Mouse (Mus musculus) R1 (cell line): Measurements from ENCODE around the gene Paip2b.
"Not testable (repeated sequence)": the region's sequence is repeated elsewhere in the genome, so short reads cannot be mapped to it uniquely, and the experiment has no call there.

ENCODE experiments used
- DNase-seq: peaks from one replicate; pipeline ENCODE4 v3.0.0-alpha.2; 2018; ENCODE audit warnings: low read depth, low spot score

Paip2b gene

DNA sequence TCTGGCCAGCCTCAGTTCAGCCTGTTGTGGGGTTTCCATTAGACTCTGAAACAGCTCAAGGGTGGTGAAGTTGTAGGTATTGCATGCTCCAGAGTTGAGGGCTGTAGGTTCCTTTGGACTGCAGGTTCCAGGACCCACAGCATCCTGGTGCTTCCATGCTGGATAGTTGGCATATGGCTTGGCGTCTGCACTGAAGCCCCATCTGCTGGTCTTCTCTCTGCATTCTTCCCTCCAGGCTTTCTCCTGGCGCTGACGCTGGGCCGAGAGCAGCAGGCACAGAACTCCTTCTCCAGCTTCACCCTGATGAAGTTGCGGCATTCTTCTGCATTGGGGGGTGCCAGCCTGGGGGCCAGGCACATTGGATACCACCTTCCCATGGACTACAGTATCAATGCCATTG lies 29.5 kb downstream of the Paip2b start:
- no peak for DNase-seq

DNA sequence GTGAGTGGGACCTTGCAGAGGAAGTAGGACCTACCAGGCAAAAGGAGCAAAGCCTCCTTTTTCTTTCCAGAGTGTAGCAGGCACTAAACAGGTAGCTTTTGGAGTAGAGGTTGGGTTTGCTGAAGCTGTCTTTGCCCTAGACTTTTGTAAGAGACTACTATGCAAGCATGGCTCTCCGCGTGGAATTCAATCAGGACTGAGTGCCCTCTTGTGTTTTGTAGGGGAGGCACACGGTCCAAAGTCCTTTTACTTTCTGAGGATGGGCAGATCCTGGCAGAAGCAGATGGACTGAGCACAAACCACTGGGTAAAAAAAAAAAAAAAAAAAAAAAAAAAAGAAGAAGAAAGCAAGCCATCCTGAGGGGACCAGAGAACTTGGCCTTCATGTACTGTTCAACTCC lies 34.9 kb downstream of the Paip2b start:
- DNase-seq = no peak

DNA sequence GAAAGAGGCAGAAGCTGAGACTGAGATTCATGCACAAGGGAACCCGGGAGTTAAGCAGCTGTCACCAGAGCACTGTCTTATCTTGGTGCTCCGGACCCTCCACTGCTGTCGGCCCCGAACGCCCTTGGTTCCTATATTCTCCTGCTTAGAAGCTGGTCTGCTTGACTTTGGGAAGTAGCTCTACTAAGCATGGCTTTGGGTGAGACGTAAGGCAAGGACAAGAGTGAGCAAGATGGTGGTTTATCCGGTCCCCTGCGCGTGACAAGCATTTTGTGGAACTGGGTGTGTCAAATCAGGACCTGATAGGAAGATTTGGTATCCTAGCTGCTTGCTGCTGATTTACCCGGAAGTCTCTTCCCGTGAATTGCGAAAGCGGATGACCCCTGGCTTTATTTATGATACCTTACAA lies 36.0 kb downstream of the Paip2b start:
- peak; percentile 74 for DNase-seq

DNA sequence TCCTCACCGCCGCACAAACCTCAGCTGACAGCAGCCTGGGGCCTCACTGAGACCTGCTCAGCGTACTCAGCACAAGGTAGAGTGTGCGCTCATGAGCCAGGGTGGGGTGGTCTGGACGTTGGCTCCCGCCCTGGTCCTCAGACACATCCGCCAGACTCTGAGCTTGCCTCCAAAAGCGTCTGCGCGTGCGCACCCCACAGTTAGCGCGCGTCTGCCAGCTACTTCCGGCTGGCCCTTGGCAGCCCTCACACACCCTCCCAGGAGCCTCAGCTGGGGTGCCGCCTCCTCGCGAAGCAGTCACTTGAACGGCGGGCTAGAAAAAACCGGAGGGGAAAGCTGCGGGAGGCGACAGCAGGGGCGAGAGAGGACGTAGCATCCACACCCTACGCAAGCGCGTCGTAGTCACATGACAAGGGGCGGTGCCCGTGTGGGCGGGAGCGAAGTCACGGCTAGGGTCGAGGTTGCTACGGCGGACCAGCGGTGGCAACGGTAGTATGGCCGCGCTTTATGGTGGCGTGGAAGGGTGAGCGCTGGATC lies 36.7 kb downstream of the Paip2b start, which contains the start of gene Nagk:
TSS of gene Nagk (plus strand) at position 223 of the 537 bp plus-strand sequence.
- DNase-seq = peak; percentile 96

DNA sequence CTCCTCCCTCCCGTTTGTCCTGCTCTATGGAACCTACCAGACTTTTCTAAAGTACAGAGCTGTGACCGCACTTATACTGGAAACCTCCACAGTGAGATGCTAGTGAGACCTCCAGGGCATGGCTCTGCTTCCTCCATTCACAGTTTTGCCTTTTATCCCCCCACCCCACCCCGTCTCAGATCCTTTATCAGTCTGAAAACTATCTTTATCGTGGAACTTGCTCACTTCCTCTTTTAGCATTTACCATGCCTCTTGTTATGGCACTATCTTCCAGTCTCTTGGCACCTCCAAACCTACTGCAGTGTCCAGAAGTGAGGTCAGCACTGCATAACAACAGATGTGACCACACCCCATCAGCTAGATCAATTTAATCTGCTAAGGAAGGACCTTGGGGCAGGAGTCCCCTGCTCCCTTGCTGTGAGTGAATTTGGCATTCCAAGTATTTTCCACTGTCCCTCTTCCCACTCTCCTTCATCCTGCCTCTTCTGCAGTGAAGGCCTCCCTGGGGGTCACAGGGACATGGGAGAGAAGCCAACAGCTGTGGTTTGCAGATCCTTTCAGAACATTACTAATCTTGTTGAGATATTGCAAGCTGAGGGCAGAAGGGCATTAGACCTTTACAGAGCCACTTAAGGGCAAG lies 40.2 kb downstream of the Paip2b start:
- DNase-seq = peak; percentile 24

DNA sequence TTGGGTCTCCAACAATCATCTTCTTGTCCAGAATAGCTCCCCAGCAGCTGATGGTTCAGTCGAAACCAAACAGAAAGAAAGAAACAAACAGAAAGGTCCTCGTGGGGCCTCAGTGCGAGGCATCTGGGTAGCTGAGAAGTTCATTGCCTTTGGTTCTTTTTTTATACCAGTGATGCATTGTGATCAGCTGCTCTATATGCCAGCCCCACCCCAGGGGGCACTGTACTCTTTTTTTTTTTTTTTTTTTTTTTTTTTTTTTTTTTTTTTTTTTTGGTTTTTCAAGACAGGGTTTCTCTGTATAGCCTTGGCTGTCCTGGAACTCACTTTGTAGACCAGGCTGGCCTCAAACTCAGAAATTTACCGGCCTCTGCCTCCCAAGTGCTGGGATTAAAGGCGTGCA lies 41.0 kb downstream of the Paip2b start:
- DNase-seq = not testable (repeated sequence)

DNA sequence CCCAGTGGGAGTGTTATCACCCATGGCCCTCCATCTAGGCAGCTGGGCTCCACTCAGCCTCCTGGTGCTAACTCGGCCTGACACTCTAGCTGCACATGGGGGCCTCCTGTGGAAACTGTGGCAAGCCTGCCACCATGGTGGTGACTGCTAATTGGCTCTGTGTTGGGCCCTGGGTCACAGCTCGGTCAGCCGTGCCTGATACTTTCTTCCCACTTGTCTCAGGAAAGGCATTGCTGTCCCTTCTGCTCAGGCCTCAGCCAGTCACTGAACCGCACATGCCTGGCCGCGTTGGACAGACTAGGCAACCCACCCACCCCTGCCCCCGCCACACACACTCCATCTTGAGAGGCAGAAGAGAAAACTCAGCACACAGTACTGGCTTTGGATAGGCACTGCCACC lies 43.0 kb downstream of the Paip2b start:
- DNase-seq = no peak

DNA sequence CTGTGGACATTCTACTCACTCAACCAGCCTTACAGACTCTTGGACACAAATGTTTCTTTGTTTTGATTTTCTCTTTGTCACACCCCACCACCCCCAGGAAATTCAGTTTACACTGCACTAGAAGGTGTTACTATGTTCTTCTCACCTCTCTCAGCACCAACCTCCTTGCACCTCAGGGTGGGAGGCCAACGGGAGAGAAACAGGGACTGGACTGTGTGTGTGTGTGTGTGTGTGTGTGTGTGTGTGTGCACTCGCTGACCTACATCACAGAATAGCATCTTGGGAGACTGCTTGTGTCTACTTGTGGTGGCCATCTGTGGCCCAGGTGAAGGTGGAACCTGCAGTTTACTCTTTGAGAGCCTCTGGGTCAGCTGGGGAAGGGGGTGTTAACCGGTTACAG lies 45.1 kb downstream of the Paip2b start:
- DNase-seq = no peak

DNA sequence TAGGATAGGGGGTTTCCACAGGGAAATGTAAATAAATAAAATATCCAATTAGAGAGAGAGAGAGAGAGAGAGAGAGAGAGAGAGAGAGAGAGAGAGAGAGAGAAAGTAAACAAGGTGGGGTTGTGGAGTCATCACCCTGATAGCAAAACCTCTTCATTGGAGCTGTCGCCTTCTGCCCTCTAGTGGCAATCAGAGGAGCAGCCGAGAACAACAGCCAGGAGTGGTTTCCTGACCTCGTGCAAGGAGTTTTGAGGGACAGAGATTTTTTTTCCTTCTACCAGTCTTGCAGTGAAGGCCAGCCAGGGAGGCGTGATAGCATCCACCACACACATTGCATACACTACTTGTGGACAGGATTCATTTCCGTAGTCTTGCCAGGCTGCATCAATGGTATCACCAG lies 52.5 kb downstream of the Paip2b start:
- peak; percentile 69 for DNase-seq

DNA sequence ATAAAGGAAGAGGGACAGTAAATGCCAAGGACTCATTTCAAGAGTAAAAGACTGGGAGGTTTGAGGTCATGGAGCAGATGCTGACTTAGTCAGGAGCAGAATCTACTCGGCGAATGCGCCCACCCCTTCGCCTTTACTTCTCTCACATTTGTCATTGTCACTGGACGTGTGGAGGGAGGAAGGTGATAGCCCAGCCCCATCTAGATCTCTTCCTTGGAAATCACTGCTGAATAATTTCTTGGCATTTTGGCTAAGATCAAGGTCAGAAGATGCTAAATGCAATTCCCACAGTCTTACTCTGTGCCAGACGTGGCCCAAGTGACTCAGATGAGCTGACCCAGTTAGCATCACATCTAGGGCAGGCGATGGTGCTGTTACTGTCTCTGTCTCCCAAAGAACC lies 53.2 kb downstream of the Paip2b start:
- no peak for DNase-seq

DNA sequence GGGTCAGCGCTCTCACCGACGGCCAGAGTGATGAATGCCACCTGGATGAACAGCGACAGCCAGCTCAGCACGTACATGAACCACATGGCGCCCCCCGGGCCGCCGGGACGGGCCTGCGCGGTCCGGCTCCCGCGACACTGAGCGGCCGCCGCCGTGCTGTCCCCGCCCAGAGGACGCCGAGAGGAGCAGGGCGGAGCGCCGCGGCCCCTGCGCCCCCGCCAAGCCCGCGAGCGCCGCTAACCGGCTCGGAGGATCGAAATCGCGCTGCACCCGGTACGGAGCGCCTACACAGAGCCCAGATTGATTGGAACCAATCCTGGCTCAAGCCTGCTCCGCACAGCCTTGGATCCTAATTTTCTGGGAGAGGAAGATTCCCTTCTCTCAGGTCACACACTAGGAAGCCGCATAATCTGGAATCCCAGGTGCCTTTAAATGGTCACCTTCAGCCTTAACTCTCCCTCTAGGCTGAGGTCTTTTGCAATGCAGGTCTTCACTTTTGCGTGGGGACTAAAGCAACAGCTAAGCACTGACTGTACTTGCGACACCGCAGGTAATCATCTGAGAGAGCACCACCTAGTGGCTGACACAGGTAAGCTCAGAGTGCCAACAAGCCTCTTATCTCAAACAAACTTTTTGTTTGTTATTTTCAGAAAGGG lies 55.8 kb downstream of the Paip2b start, which contains the start of gene Tex261:
TSS of gene Tex261 (minus strand) at position 176 of the 656 bp plus-strand sequence.
- DNase-seq = peak; percentile 95

DNA sequence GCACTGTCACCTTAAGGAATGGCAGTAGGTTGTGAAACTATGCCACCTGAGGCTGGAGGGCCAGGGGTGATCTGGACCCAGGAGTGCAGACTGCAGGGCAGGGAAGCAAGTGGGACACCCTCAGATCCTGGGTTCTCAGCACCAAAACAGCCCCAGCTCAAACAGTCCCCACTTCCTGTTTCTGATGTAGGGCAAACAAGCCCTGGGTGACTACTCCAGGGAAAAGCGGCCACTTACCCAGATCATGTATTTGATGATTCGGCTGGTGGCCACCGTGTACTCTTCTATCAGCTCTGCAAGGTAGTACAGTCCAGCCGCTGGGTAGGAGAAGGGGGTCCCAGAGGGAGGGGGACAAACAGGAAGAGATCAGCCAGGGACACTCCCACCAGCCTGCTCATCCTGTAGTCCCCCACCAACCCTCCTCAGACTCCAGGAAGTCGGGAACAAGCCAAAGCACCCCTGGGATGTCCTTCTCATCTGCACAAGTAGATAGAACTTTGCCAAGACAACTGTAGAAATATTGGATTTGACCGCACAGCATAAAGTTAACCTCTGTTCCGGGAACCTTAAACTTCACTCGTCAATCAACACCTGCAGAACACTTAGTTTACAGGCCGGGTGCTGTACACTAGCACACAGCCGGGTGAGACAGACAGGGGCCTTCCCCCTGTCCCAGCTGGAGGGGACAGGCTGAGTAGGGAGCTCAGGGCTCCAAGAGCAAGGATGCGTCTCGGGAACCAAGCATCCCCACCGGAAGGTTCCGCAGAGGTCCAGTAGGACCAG lies 56.6 kb downstream of the Paip2b start:
- DNase-seq = peak; percentile 51

DNA sequence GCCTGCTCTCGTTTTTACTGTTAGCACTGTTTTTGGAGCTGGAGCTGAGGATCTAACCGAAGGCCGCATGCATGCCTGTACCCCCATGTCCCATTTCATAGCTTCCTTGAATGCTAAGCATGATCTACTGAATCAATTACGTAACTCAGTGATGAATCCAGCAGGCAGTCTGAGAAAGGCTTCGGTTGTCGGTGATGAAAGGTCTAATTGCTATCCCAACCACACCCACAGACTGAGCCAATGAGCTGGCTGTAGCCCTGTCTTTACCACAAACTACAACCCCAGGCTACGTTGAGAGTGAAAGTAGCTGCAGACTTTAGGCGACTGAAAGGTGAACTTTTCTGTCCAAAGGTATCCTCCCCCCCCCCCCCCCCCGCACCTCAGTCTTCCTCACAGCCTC lies 57.4 kb downstream of the Paip2b start:
- no peak for DNase-seq

DNA sequence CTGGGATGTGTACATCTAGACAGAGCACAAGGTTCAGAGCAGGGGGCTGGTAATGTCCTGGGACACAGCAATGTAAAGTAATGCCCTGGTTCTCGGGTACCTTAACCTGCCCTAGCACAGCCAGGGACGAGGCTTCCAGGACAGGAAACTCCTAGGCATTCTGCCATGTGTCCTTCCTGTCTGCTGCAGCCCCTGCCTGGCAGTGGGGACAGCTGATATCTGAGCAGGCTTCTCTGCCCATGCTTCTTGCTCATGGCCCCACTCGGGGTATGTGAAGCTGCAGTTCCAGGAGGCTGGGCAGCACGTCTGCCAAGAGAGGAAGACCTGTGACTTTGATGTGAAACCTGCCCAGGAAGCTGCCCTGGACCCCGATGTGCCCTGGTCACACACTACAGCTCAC lies 63.1 kb downstream of the Paip2b start:
- DNase-seq = no peak

DNA sequence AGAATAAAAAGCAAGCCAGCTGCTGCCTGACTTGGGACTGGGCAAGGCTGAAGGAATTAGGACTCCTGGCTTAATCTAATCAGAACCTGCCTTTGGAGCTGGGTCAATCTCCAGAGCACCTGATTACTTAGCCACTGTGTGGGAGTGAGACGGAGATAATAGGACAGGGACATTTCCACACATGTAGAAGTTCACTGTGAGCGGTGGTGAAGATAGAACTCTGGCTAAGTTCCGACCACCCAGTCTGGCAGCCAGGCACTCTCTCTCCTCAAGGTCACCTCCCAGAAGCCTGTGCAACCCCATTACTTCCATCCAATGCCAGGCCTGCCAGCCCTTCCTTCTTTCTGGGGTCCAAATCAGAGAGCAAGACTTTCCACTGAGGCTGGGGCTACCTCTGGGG lies 64.6 kb downstream of the Paip2b start:
- DNase-seq = no peak

DNA sequence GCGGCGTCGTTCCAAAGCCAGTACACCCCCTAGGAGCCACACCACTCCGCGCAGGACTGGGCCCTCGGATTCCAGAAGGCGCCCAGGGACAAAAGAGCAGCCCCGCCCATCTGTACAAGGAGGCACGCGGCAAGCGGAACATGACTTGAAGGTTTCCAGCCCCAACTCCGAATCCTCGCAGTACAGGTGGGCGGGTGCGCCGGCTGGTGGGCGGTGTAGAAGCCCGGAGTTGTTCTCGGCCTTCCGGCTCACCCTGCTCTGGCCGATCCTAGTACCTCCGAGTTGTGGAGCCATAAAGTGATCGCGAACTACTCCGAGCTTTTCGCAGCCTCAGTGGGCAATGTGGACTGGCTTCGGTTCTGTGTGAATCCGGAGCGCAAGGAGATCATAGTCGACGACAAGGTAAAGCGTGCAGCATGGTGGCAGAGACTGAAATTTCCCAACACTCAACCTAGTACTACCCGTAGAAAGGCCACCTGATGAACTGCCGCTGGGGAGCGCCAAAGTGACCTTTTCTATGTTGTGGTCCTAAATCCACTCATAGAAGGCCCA lies 68.6 kb downstream of the Paip2b start:
- DNase-seq = peak; percentile 88

DNA sequence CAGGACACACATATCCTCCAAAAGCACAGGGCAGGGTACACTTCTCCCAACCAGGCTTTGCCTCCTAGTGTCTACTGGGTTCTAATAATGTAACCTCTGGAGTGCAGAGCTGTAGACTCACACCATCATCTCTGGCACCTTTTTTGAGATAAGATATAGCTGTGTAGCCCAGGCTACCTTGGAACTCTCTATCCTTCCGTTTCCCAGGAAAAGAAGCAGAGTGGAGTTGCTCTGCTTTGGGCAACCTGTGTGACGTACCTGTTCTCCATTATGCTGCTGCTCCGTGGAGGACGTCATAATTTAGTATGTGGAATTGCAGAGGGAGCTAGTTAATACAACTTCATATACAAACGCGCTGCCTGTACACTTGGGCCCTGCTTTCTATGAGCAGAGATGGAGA lies 69.2 kb downstream of the Paip2b start, which contains the start of gene Ankrd53:
TSS of gene Ankrd53 (plus strand) at position 301 of the 400 bp plus-strand sequence.
- no peak for DNase-seq

DNA sequence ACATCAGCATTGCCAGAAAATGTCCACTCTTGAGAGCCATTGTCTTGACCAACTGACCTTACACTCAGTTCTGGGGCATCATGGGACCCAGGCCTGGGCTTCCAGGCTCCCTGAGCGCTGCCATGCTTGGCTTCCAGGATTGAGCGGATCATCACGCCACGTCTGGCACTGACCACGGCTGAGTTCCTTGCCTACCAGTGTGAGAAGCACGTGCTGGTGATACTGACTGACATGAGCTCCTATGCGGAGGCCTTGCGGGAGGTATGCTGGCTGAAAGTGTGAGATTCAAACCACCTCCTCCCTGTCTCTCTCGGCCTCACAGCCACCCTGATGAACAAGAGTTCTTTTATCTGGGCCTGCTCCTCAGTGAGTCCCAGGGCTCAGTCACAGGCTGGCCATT lies 75.5 kb downstream of the Paip2b start:
- DNase-seq = no peak
